In genomic region chr11:59029003-59029402, GRCm38 (mm10) we compare ENCODE assay signal across 23 mouse cellular contexts. TPM values are rescaled to one million over a fixed set of nuclear protein-coding genes. Genes with fewer than 3 reads are reported as not detected.
DNase-seq lines count a peak whose midpoint lies in the region; ATAC-seq and TF ChIP-seq lines count a peak whose summit lies in the region.
"Had no signal": no experiment of that assay in that cellular context is flagged by ENCODE, and none has a peak within 500 bp of the region (broad histone marks: within the 10 kb centered on the region; RNA-seq: fewer than 3 reads in every experiment).

No protein-coding gene starts in this region.

- no peaks in the 10 kb centered on the region for H3K36me3 ChIP-seq in liver, adult 2 months (ENCODE audit: control insufficient read depth, insufficient read depth, low read length)
- no peaks in the 10 kb centered on the region for H3K36me3 ChIP-seq in liver, embryonic 12.5 days
- no peaks in the 10 kb centered on the region for H3K36me3 ChIP-seq in thymus, adult 2 months (ENCODE audit: control insufficient read depth, insufficient read depth, low read length)
- no peaks in the 10 kb centered on the region for H3K36me3 ChIP-seq in splenic B cell, adult 2 months (ENCODE audit: control insufficient read depth, insufficient read depth, low read length, poor library complexity, severe bottlenecking)
- H3K36me3 ChIP-seq: embryonic facial prominence, embryonic 12.5 days; hindbrain, embryonic 10.5 days; limb, embryonic 12.5 days; neural tube, embryonic 15.5 days had no signal

- TF ChIP-seq CTCF in liver, adult 2 months (IDR thresholded peaks at IDR 0.05; ENCODE audit: low read depth, low read length): peak; percentile 36
- no peak for TF ChIP-seq CTCF in thymus, adult 2 months (IDR thresholded peaks at IDR 0.05; ENCODE audit: borderline replicate concordance, control insufficient read depth, extremely low read depth, insufficient read depth, low read length, poor library complexity)

- no peak for ATAC-seq in liver, embryonic 12.5 days
- ATAC-seq: forebrain, embryonic 14.5 days; hindbrain, postnatal 0 days had no signal

- H3K27ac ChIP-seq in liver, adult 2 months (replicated peaks; ENCODE audit: insufficient read depth, low read depth, low read length): no peak overlapping the region
- H3K27ac ChIP-seq in liver, embryonic 12.5 days: no peak overlapping the region
- no peak overlapping the region for H3K27ac ChIP-seq in thymus, adult 2 months (ENCODE audit: control insufficient read depth, insufficient read depth, low read length)
- H3K27ac ChIP-seq: embryonic facial prominence, embryonic 12.5 days; hindbrain, embryonic 10.5 days; hindbrain, postnatal 0 days; limb, embryonic 12.5 days; neural tube, embryonic 15.5 days had no signal

- no peak overlapping the region for H3K4me3 ChIP-seq in liver, adult 2 months (ENCODE audit: insufficient read depth, low read depth, low read length)
- no peak overlapping the region for H3K4me3 ChIP-seq in liver, embryonic 12.5 days
- no peak overlapping the region for H3K4me3 ChIP-seq in thymus, adult 2 months (ENCODE audit: control insufficient read depth, insufficient read depth, low read length)
- H3K4me3 ChIP-seq: embryonic facial prominence, embryonic 12.5 days; erythroblast, embryonic 14.5 days; hindbrain, embryonic 10.5 days; limb, embryonic 12.5 days; myocyte; neural tube, embryonic 15.5 days had no signal

- no peaks in the 10 kb centered on the region for H3K9me3 ChIP-seq in liver, embryonic 12.5 days (replicated peaks)
- H3K9me3 ChIP-seq: embryonic facial prominence, embryonic 12.5 days; hindbrain, embryonic 10.5 days; limb, embryonic 12.5 days; neural tube, embryonic 15.5 days had no signal

- H3K4me1 ChIP-seq in liver, adult 2 months (ENCODE audit: control insufficient read depth, insufficient read depth, low read length): no peaks in the 10 kb centered on the region
- no peaks in the 10 kb centered on the region for H3K4me1 ChIP-seq in liver, embryonic 12.5 days
- H3K4me1 ChIP-seq in thymus, adult 2 months (replicated peaks; ENCODE audit: control insufficient read depth, insufficient read depth, low read length): no peaks in the 10 kb centered on the region
- H3K4me1 ChIP-seq: embryonic facial prominence, embryonic 12.5 days; hindbrain, embryonic 10.5 days; limb, embryonic 12.5 days; neural tube, embryonic 15.5 days had no signal

- H3K9ac ChIP-seq in liver, adult 2 months (ENCODE audit: low read depth, low read length): no peak overlapping the region
- no peak overlapping the region for H3K9ac ChIP-seq in liver, embryonic 12.5 days
- H3K9ac ChIP-seq: embryonic facial prominence, embryonic 12.5 days; limb, embryonic 12.5 days; lung, embryonic 14.5 days; neural tube, embryonic 15.5 days had no signal

- DNase-seq in liver, adult 2 months (ENCODE audit: extremely low read depth, low read depth, low spot score): no peak
- DNase-seq in thymus, postnatal 25 days: peak; percentile 8
- no peak for DNase-seq in thymus, adult 2 months
- peak; percentile 24 for DNase-seq in NIH3T3 (ENCODE audit: low read depth)
- peak; percentile 16 for DNase-seq in splenic B cell, adult 2 months (ENCODE audit: low read depth, low spot score)
- DNase-seq in cerebellum, adult 9-11 months: no peak
- DNase-seq in retina, postnatal 1 day: no peak
- DNase-seq: adrenal gland, adult 8-10 months; cerebellum, postnatal 10 days; gastrocnemius, postnatal 36 days; kidney, adult 8-10 months; kidney, postnatal 25 days; lung, embryonic 14.5 days; midbrain, embryonic 14.5 days had no signal

- TF ChIP-seq POLR2A in liver, adult 2 months (IDR thresholded peaks at IDR 0.05; ENCODE audit: extremely low read depth, insufficient read depth, low read length): no peak
- TF ChIP-seq POLR2A in thymus, adult 2 months (IDR thresholded peaks at IDR 0.05; ENCODE audit: control insufficient read depth, extremely low read depth, insufficient read depth, low read length, poor library complexity): no peak

- WGBS in liver, adult 2 months: 83% methylated on average over 13 of the region's 13 CpGs
- WGBS in liver, embryonic 12.5 days (ENCODE audit: insufficient replicate concordance): 75% methylated on average over 13 of the region's 13 CpGs
- WGBS in thymus, adult 2 months: 89% methylated on average over 13 of the region's 13 CpGs

- no peaks in the 10 kb centered on the region for H3K79me2 ChIP-seq in liver, adult 2 months (ENCODE audit: control insufficient read depth, insufficient read depth, low read length)

- no peaks in the 10 kb centered on the region for H3K27me3 ChIP-seq in liver, adult 2 months (ENCODE audit: control insufficient read depth, insufficient read depth, low read length)
- no peaks in the 10 kb centered on the region; the same call in 1 of the 2 replicates for H3K27me3 ChIP-seq in liver, embryonic 12.5 days (replicated peaks)
- H3K27me3 ChIP-seq in thymus, adult 2 months (ENCODE audit: control insufficient read depth, insufficient read depth, low read length): no peaks in the 10 kb centered on the region
- no peaks in the 10 kb centered on the region for H3K27me3 ChIP-seq in splenic B cell, adult 2 months (ENCODE audit: control insufficient read depth, insufficient read depth, low read length, poor library complexity, severe bottlenecking)
- H3K27me3 ChIP-seq: embryonic facial prominence, embryonic 12.5 days; limb, embryonic 12.5 days; neural tube, embryonic 15.5 days had no signal

- no peak overlapping the region for H3K4me2 ChIP-seq in liver, embryonic 12.5 days
- H3K4me2 ChIP-seq: embryonic facial prominence, embryonic 12.5 days; limb, embryonic 12.5 days; lung, embryonic 14.5 days; neural tube, embryonic 15.5 days had no signal

RNA-seq across cellular contexts. Expression of gene Trim11, which starts 51.1 kb away (rescaled TPM):
- 12.4 and 13.4 TPM in 2 replicates for total RNA-seq in liver, adult 2 months (2014; rRNA removed)
- 14.4 and 22.4 TPM in 2 replicates for polyA plus RNA-seq in liver, adult 2 months (2012; rRNA removed)
- 11.2 and 11.5 TPM in 2 replicates for polyA plus RNA-seq in liver, embryonic 12.5 days (2016; fragmentation: Nextera tagmentation; extraction: Ambion mirVana)
- polyA plus RNA-seq in thymus, adult 2 months (2012; rRNA removed): 114 and 119 TPM in 2 replicates

Comparison
In these comparisons a context has a peak if more than half of its experiments do, and no peak if none do; other contexts are left out.
1. DNase-seq: peak in thymus, postnatal 25 days (single experiment), NIH3T3 (single experiment) and splenic B cell, adult 2 months (single experiment); none in liver, adult 2 months (single experiment), thymus, adult 2 months (single experiment), cerebellum, adult 9-11 months (single experiment) and retina, postnatal 1 day (single experiment).